8 mouse cellular contexts compared by ENCODE assay signal in genomic region chr7:29908130-29908950, GRCm38 (mm10). TPM values are rescaled to one million over a fixed set of nuclear protein-coding genes. Genes with fewer than 3 reads are reported as not detected.
DNase-seq lines count a peak whose midpoint lies in the region; ATAC-seq lines count a peak whose summit lies in the region.

Zfp383 (plus strand) TSS chr7:29908223.

- H3K9me3 ChIP-seq in hindbrain, embryonic 11.5 days (ENCODE audit: control insufficient read depth, low read length), result no peaks in the 10 kb centered on the region

- H3K4me1 ChIP-seq in hindbrain, embryonic 11.5 days (replicated peaks; ENCODE audit: control insufficient read depth, insufficient read depth, low read length), result peaks cover 4% of the 10 kb centered on the region; the same call in 1 of the 2 replicates

- no peaks in the 10 kb centered on the region for H3K27me3 ChIP-seq in hindbrain, embryonic 11.5 days (ENCODE audit: control insufficient read depth, insufficient read depth, low read length)

- peak within 1 kb of the TSS; percentile 55 for H3K4me3 ChIP-seq in hindbrain, embryonic 11.5 days (ENCODE audit: low read depth, low read length)

- peak within 1 kb of the TSS; percentile 55 for H3K4me2 ChIP-seq in hindbrain, embryonic 11.5 days (replicated peaks; ENCODE audit: low read depth, low read length)

- peak; percentile 85 for ATAC-seq in hindbrain, embryonic 11.5 days (ENCODE audit: low FRiP score)

- peaks cover 10% of the 10 kb centered on the region; the same call in 1 of the 2 replicates for H3K36me3 ChIP-seq in hindbrain, embryonic 11.5 days (ENCODE audit: control insufficient read depth, insufficient read depth, low read length)

- peak within 1 kb of the TSS; percentile 98 for H3K27ac ChIP-seq in hindbrain, embryonic 11.5 days (ENCODE audit: low read depth, low read length)

- H3K9ac ChIP-seq in hindbrain, embryonic 11.5 days (ENCODE audit: low read depth, low read length), result peak within 1 kb of the TSS; percentile 60

- under 1% methylated on average over 33 of the region's 33 CpGs for WGBS in hindbrain, embryonic 11.5 days

- peak; percentile 90 for DNase-seq in NIH3T3 (ENCODE audit: low read depth)
- DNase-seq in cerebellum, adult 9-11 months, result peak; percentile 82
- peak; percentile 56 to 83 for DNase-seq in frontal cortex, adult 2 months (ENCODE audit: extremely low spot score in 1 of 2, low spot score in 1 of 2)
- peak; percentile 95 for DNase-seq in hindbrain, embryonic 11.5 days (ENCODE audit: low spot score)
- DNase-seq in layer of hippocampus, postnatal 10 days (ENCODE audit: low spot score in 2 of 2), result peak; percentile 80 to 82
- peak; percentile 91 for DNase-seq in lung, postnatal 10 days
- DNase-seq in ovary, postnatal 36 days (ENCODE audit: low spot score), result peak; percentile 81
- peak; percentile 80 for DNase-seq in thymus, postnatal 25 days

RNA-seq across cellular contexts. Expression of gene Zfp383, which starts in this region (rescaled TPM):
- polyA plus RNA-seq in frontal cortex, adult 2 months (2012; rRNA removed), result 8.8 and 10.4 TPM in 2 replicates
- 8.2 and 8.8 TPM in 2 replicates for polyA plus RNA-seq in hindbrain, embryonic 11.5 days (2014; fragmentation: Nextera tagmentation; extraction: Ambion mirVana)
- 1 to 10 TPM; 9.0 to 9.3 TPM for total RNA-seq in layer of hippocampus, postnatal 10 days (2021)

Comparison
In these comparisons a context has a peak if more than half of its experiments do, and no peak if none do; other contexts are left out.
1. Peak in every context shown above with its lines: DNase-seq, ATAC-seq, H3K4me3 ChIP-seq and H3K27ac ChIP-seq.